In the genomic region with DNA sequence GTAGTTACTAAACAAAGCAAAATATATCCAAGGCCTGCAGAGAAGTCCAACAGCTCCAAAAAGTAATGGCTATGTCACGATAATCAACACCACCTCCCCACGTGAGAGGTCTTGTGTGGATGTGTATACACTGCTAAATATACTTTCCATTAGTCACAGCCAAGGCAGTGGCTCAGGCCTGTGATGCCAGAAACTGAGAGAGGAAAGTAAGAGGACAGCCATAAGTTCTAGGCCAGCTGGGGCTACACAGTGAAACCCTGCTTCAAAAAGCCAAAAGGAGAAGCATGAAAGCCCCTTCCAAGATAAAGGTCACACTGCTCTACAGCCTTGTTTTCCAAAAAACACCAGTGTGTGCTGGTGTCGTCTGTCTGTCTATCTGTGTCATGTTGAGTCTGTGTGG, we compare ENCODE assay signal across 10 mouse cellular contexts. TPM values are rescaled to one million over a fixed set of nuclear protein-coding genes. Genes with fewer than 3 reads are reported as not detected.
DNase-seq lines count a peak whose midpoint lies in the region; ATAC-seq and TF ChIP-seq lines count a peak whose summit lies in the region.
"Had no signal": no experiment of that assay in that cellular context is flagged by ENCODE, and none has a peak within 500 bp of the region (broad histone marks: within the 10 kb centered on the region; RNA-seq: fewer than 3 reads in every experiment).

No protein-coding gene starts in this region.

- TF ChIP-seq EP300 in heart, adult 2 months (IDR thresholded peaks at IDR 0.05; ENCODE audit: insufficient read depth, low read depth, low read length), result no peak

- peaks cover 10% of the 10 kb centered on the region for H3K79me2 ChIP-seq in heart, adult 2 months (replicated peaks; ENCODE audit: control insufficient read depth, insufficient read depth, low read length)

- TF ChIP-seq CTCF in heart, adult 2 months (IDR thresholded peaks at IDR 0.05), result no peak

- no peak for DNase-seq in hindbrain, embryonic 11.5 days (ENCODE audit: low spot score)
- DNase-seq in NIH3T3 (ENCODE audit: low read depth), result peak; percentile 65
- DNase-seq in heart, adult 2 months, result peak; percentile 46 to 60
- DNase-seq in adrenal gland, postnatal 4 days (ENCODE audit: low spot score in 2 of 2), result no peak
- no peak for DNase-seq in ovary, postnatal 14 days (ENCODE audit: low spot score)
- no peak for DNase-seq in spleen, postnatal 4 days (ENCODE audit: low spot score in 2 of 2)

- H3K36me3 ChIP-seq in hindbrain, embryonic 12.5 days, result no peaks in the 10 kb centered on the region
- no peaks in the 10 kb centered on the region for H3K36me3 ChIP-seq in hindbrain, embryonic 11.5 days (ENCODE audit: control insufficient read depth, insufficient read depth, low read length)
- H3K36me3 ChIP-seq in heart, adult 2 months (ENCODE audit: control insufficient read depth, insufficient read depth, low read length), result peaks cover 11% of the 10 kb centered on the region
- H3K36me3 ChIP-seq in liver, embryonic 15.5 days (replicated peaks), result no peaks in the 10 kb centered on the region
- H3K36me3 ChIP-seq: forebrain, embryonic 15.5 days had no signal

- peaks cover 5% of the 10 kb centered on the region; the same call in 1 of the 2 replicates for H3K4me1 ChIP-seq in hindbrain, embryonic 12.5 days
- H3K4me1 ChIP-seq in hindbrain, embryonic 11.5 days (replicated peaks; ENCODE audit: control insufficient read depth, insufficient read depth, low read length), result no peaks in the 10 kb centered on the region
- peaks cover 23% of the 10 kb centered on the region for H3K4me1 ChIP-seq in heart, adult 2 months (ENCODE audit: control insufficient read depth, insufficient read depth, low read length)
- H3K4me1 ChIP-seq in liver, embryonic 15.5 days (replicated peaks), result peaks cover 17% of the 10 kb centered on the region

- peak overlapping the region; percentile 4; the same call in 1 of the 2 replicates for H3K27ac ChIP-seq in hindbrain, embryonic 12.5 days
- no peak overlapping the region for H3K27ac ChIP-seq in hindbrain, embryonic 11.5 days (ENCODE audit: low read depth, low read length)
- peak overlapping the region; percentile 96 for H3K27ac ChIP-seq in heart, adult 2 months
- peak overlapping the region; percentile 36; the same call in 1 of the 2 replicates for H3K27ac ChIP-seq in liver, embryonic 15.5 days (replicated peaks)
- H3K27ac ChIP-seq: forebrain, embryonic 15.5 days had no signal

- no peak overlapping the region for H3K4me2 ChIP-seq in hindbrain, embryonic 12.5 days (replicated peaks)
- H3K4me2 ChIP-seq in hindbrain, embryonic 11.5 days (replicated peaks; ENCODE audit: low read depth, low read length), result no peak overlapping the region
- H3K4me2 ChIP-seq in liver, embryonic 15.5 days, result no peak overlapping the region
- H3K4me2 ChIP-seq: forebrain, embryonic 15.5 days had no signal

- ATAC-seq in hindbrain, embryonic 12.5 days (ENCODE audit: low FRiP score), result no peak
- no peak for ATAC-seq in hindbrain, embryonic 11.5 days (ENCODE audit: low FRiP score)
- no peak for ATAC-seq in liver, embryonic 15.5 days (ENCODE audit: insufficient read depth)
- ATAC-seq: forebrain, embryonic 15.5 days had no signal

- intact Hi-C loops in heart, adult 2 months (cut with DNase I), result loop anchor here (1.0 kb wide), 1 partner anchor 22 kb away; no protein-coding TSS in a partner anchor

- no peak for TF ChIP-seq POLR2A in heart, adult 2 months (IDR thresholded peaks at IDR 0.05; ENCODE audit: insufficient read depth, low read depth, low read length)

- no peak overlapping the region for H3K9ac ChIP-seq in hindbrain, embryonic 12.5 days
- no peak overlapping the region for H3K9ac ChIP-seq in hindbrain, embryonic 11.5 days (ENCODE audit: low read depth, low read length)
- H3K9ac ChIP-seq in heart, adult 2 months (ENCODE audit: low read depth, low read length), result peak overlapping the region; percentile 67
- no peak overlapping the region for H3K9ac ChIP-seq in liver, embryonic 15.5 days
- H3K9ac ChIP-seq: forebrain, embryonic 15.5 days had no signal

- H3K9me3 ChIP-seq in hindbrain, embryonic 12.5 days (replicated peaks), result no peaks in the 10 kb centered on the region
- no peaks in the 10 kb centered on the region for H3K9me3 ChIP-seq in hindbrain, embryonic 11.5 days (ENCODE audit: control insufficient read depth, low read length)
- no peaks in the 10 kb centered on the region for H3K9me3 ChIP-seq in liver, embryonic 15.5 days (replicated peaks)
- H3K9me3 ChIP-seq: forebrain, embryonic 15.5 days; G1E had no signal

- H3K4me3 ChIP-seq in hindbrain, embryonic 12.5 days, result no peak overlapping the region
- H3K4me3 ChIP-seq in hindbrain, embryonic 11.5 days (ENCODE audit: low read depth, low read length), result no peak overlapping the region
- H3K4me3 ChIP-seq in heart, adult 2 months, result peak overlapping the region; percentile 24; the same call in 1 of the 2 replicates
- H3K4me3 ChIP-seq in liver, embryonic 15.5 days (replicated peaks), result no peak overlapping the region
- H3K4me3 ChIP-seq: forebrain, embryonic 15.5 days had no signal

- H3K27me3 ChIP-seq in hindbrain, embryonic 12.5 days, result no peaks in the 10 kb centered on the region
- no peaks in the 10 kb centered on the region for H3K27me3 ChIP-seq in hindbrain, embryonic 11.5 days (ENCODE audit: control insufficient read depth, insufficient read depth, low read length)
- no peaks in the 10 kb centered on the region for H3K27me3 ChIP-seq in heart, adult 2 months (ENCODE audit: control insufficient read depth, insufficient read depth, low read length)
- H3K27me3 ChIP-seq in liver, embryonic 15.5 days, result no peaks in the 10 kb centered on the region
- H3K27me3 ChIP-seq: forebrain, embryonic 15.5 days had no signal

- 88% methylated on average over 3 of the region's 3 CpGs for WGBS in hindbrain, embryonic 12.5 days
- 83% methylated on average over 3 of the region's 3 CpGs for WGBS in hindbrain, embryonic 11.5 days
- 2% methylated on average over 3 of the region's 3 CpGs for WGBS in heart, adult 2 months
- 57% methylated on average over 3 of the region's 3 CpGs for WGBS in liver, embryonic 15.5 days (ENCODE audit: insufficient replicate concordance)

RNA-seq across cellular contexts. Expression of gene Clip1, which starts 22.8 kb away (rescaled TPM):
- polyA plus RNA-seq in hindbrain, embryonic 12.5 days (2016; fragmentation: Nextera tagmentation; extraction: Ambion mirVana), result 71.4 and 74.6 TPM in 2 replicates
- polyA plus RNA-seq in hindbrain, embryonic 11.5 days (2014; fragmentation: Nextera tagmentation; extraction: Ambion mirVana), result 43.8 and 51.2 TPM in 2 replicates
- 100 to 1,000 TPM; 156 to 195 TPM for total RNA-seq in heart, adult 2 months (2021)
- polyA plus RNA-seq in heart, adult 2 months (2012; rRNA removed), result 77.2 and 107 TPM in 2 replicates
- polyA plus RNA-seq in liver, embryonic 15.5 days (2015; fragmentation: Nextera tagmentation; extraction: Ambion mirVana), result 10.8 and 11.9 TPM in 2 replicates
- total RNA-seq in adrenal gland, postnatal 4 days (2021), result 10 to 100 TPM; 61.1 to 69.9 TPM

RNA-seq across cellular contexts. Expression of gene Zcchc8, which starts 59.3 kb away (rescaled TPM):
- 80.2 and 90.5 TPM in 2 replicates for polyA plus RNA-seq in hindbrain, embryonic 12.5 days (2016; fragmentation: Nextera tagmentation; extraction: Ambion mirVana)
- 73.4 and 83.6 TPM in 2 replicates for polyA plus RNA-seq in hindbrain, embryonic 11.5 days (2014; fragmentation: Nextera tagmentation; extraction: Ambion mirVana)
- 10 to 100 TPM; 23.2 to 24.9 TPM for total RNA-seq in heart, adult 2 months (2021)
- polyA plus RNA-seq in heart, adult 2 months (2012; rRNA removed), result 12.6 and 16.1 TPM in 2 replicates
- 25.6 and 28.6 TPM in 2 replicates for polyA plus RNA-seq in liver, embryonic 15.5 days (2015; fragmentation: Nextera tagmentation; extraction: Ambion mirVana)
- total RNA-seq in adrenal gland, postnatal 4 days (2021), result 10 to 100 TPM; 63.1 to 69.9 TPM

Comparison
In these comparisons a context has a peak if more than half of its experiments do, and no peak if none do; other contexts are left out.
1. DNase-seq: peak in NIH3T3 (single experiment) and heart, adult 2 months (2 of 2); none in hindbrain, embryonic 11.5 days (single experiment), adrenal gland, postnatal 4 days (0 of 2), ovary, postnatal 14 days (single experiment) and spleen, postnatal 4 days (0 of 2).